Mouse (Mus musculus): ENCODE data around the gene Cdh4. TPM values are rescaled to one million over a fixed set of nuclear protein-coding genes. Genes with fewer than 3 reads are reported as not detected.
A peak's percentile ranks its signal among the peaks of the same experiment; 100 is the strongest.

Cdh4 gene
- polyA plus RNA-seq, 1 experiment from 2014 or later = 8.5 TPM

DNA sequence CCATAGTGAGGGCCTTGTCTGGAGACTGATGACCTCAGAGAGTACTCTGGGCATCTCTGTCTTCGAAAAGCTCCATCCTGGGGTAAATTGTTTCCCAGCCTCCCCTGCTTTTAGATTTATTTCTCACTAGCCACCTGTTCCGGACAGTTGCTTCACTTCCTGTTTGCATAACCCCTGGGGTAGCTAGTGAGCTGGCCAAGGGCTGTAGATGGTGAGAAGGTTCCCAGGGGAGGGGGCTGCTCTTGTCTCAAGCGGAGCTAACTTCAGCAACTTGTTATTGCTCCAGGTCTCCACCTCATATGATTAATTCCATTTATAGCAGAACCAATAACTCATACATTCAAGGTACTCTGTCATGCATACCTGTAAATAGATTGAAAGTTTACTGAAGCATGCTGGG is 16.6 kb upstream of the Cdh4 start:
- Histone ChIP-seq H3K9ac (ENCODE audit: low read length) (no peak overlapping the region), H3K27me3 (ENCODE audit: control insufficient read depth, insufficient read depth, low read length) (no peaks in the 10 kb centered on the region), H3K4me1 (ENCODE audit: control insufficient read depth, insufficient read depth, low read length) (no peaks in the 10 kb centered on the region), H3K27ac (ENCODE audit: low read depth, low read length) (no peak overlapping the region), H3K9me3 (ENCODE audit: control insufficient read depth, low read length) (no peaks in the 10 kb centered on the region), H3K4me2 (no peak overlapping the region), H3K4me3 (ENCODE audit: low read depth, low read length) (no peak overlapping the region), H3K36me3 (ENCODE audit: control insufficient read depth, insufficient read depth, low read length) (no peaks in the 10 kb centered on the region)
- 72% methylated on average over 3 of the region's 3 CpGs for WGBS
- ATAC-seq (ENCODE audit: low FRiP score) = no peak
- no peak for DNase-seq (ENCODE audit: low spot score, missing footprints)

DNA sequence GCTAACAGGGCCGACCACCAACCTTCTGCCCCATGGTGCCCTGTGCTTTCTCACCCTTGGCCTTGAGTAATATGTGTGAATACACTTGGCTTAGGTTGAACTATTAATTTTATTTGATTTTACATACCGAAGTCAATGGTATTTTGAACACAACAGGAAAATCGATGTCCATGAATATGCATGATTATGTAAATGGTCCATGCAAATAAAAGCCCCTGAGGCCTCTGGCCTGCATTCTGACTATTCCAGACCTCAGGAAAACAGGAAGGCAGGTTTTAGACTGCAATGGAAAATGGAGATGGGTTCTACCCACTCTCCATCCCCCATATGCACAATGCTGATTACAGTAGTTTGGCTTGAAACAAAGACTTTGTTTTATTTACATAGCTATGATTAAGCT is 13.3 kb upstream of the Cdh4 start:
- H3K4me1 ChIP-seq (ENCODE audit: control insufficient read depth, insufficient read depth, low read length) = no peaks in the 10 kb centered on the region
- H3K36me3 ChIP-seq (ENCODE audit: control insufficient read depth, insufficient read depth, low read length) = no peaks in the 10 kb centered on the region
- no peak overlapping the region for H3K27ac ChIP-seq (ENCODE audit: low read depth, low read length)
- DNase-seq (ENCODE audit: low spot score, missing footprints) (no peak), ATAC-seq (ENCODE audit: low FRiP score) (no peak)
- WGBS = 81% methylated on average over 3 of the region's 3 CpGs
- no peak overlapping the region for H3K9ac ChIP-seq (ENCODE audit: low read length)
- H3K4me3 ChIP-seq (ENCODE audit: low read depth, low read length) = no peak overlapping the region
- H3K9me3 ChIP-seq (ENCODE audit: control insufficient read depth, low read length) = no peaks in the 10 kb centered on the region
- no peak overlapping the region for H3K4me2 ChIP-seq
- H3K27me3 ChIP-seq (ENCODE audit: control insufficient read depth, insufficient read depth, low read length) = no peaks in the 10 kb centered on the region

DNA sequence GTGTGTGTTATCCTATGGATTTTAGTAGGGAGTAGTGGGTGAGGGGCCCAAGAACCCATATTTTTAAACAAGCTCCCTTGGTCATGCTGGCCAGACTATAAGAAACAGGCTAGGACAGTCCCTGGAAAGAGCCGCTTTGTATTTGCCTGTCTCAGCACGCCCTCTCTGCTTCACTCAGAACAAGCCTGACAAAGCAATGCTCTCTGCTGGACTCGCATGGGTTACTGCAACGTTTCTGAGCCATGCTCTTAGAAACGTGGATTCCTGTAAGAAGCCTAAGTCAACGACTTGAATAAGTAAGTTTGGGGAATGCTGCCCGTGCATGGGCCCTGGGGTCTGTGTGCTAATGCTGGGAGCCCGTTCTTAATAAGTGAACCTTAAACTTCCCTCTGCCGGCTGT is 2.1 kb upstream of the Cdh4 start:
- 22% methylated on average over 9 of the region's 9 CpGs for WGBS

DNA sequence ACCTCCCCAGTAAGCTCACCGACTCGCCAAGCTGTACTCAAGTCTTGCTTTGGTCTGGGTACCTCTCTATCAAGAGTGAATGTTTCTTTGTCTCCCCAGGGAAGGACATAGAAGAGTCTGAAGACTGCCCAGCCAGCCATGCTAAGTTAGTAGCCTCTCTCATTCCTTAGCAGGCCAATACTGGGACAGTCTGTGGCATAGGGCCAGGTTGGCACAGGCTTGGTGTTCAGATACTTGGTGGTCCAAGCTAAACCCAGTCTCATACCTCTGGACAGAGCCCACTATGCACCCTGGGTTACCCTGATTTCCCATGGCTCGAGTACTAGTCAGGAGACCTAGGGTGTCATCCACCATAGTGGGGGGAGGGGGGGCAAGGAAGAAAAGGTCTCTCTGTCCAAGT is 1.1 kb upstream of the Cdh4 start:
- 70% methylated on average over 3 of the region's 3 CpGs for WGBS
- H3K4me3 ChIP-seq (ENCODE audit: low read depth, low read length) = no peak overlapping the region
- H3K9ac ChIP-seq (ENCODE audit: low read length) = no peak overlapping the region
- no peak overlapping the region for H3K4me2 ChIP-seq
- H3K36me3 ChIP-seq (ENCODE audit: control insufficient read depth, insufficient read depth, low read length) = no peaks in the 10 kb centered on the region
- ATAC-seq (ENCODE audit: low FRiP score) = no peak
- H3K9me3 ChIP-seq (ENCODE audit: control insufficient read depth, low read length) = no peaks in the 10 kb centered on the region
- H3K27me3 ChIP-seq (ENCODE audit: control insufficient read depth, insufficient read depth, low read length) = peaks cover 17% of the 10 kb centered on the region
- DNase-seq (ENCODE audit: low spot score, missing footprints) = no peak
- peaks cover 10% of the 10 kb centered on the region for H3K4me1 ChIP-seq (ENCODE audit: control insufficient read depth, insufficient read depth, low read length)
- no peak overlapping the region for H3K27ac ChIP-seq (ENCODE audit: low read depth, low read length)

More for the DNA sequence above, 2.1 kb upstream of the Cdh4 start:
- Histone ChIP-seq H3K27me3 (ENCODE audit: control insufficient read depth, insufficient read depth, low read length) (peaks cover 17% of the 10 kb centered on the region), H3K4me2 (no peak overlapping the region), H3K9ac (ENCODE audit: low read length) (no peak overlapping the region), H3K4me3 (ENCODE audit: low read depth, low read length) (no peak overlapping the region), H3K4me1 (ENCODE audit: control insufficient read depth, insufficient read depth, low read length) (peaks cover 10% of the 10 kb centered on the region), H3K36me3 (ENCODE audit: control insufficient read depth, insufficient read depth, low read length) (no peaks in the 10 kb centered on the region), H3K27ac (ENCODE audit: low read depth, low read length) (no peak overlapping the region), H3K9me3 (ENCODE audit: control insufficient read depth, low read length) (no peaks in the 10 kb centered on the region)
- DNase-seq (ENCODE audit: low spot score, missing footprints) (no peak), ATAC-seq (ENCODE audit: low FRiP score) (no peak)

DNA sequence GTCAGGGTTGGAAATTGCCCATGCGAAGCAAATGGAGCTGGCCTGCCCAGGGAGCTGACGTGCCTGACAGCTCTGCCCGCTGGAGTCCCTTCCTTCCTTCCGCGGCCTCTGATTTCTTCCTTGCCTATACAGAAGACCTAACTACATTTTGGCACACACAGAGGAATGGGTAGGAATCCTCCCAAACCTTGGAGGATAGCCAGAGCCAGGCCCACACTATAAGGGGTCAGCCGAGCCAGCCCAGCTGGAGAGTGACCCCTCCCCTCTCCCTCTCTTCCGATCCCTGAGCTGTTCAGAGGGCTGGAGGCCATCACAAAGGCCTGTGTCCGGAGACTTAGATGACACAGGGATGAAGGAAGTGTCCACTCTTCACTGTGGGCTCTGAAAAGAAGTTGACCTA is 514 bp upstream of the Cdh4 start:
- peaks cover 17% of the 10 kb centered on the region for H3K27me3 ChIP-seq (ENCODE audit: control insufficient read depth, insufficient read depth, low read length)
- no peak overlapping the region for H3K27ac ChIP-seq (ENCODE audit: low read depth, low read length)
- peak overlapping the region; percentile 93 for H3K4me2 ChIP-seq
- H3K4me3 ChIP-seq (ENCODE audit: low read depth, low read length) = no peak overlapping the region
- ATAC-seq (ENCODE audit: low FRiP score) = peak; percentile 44
- 5% methylated on average over 8 of the region's 8 CpGs for WGBS
- H3K4me1 ChIP-seq (ENCODE audit: control insufficient read depth, insufficient read depth, low read length) = peaks cover 10% of the 10 kb centered on the region
- no peaks in the 10 kb centered on the region for H3K36me3 ChIP-seq (ENCODE audit: control insufficient read depth, insufficient read depth, low read length)
- DNase-seq (ENCODE audit: low spot score, missing footprints) = no peak
- H3K9me3 ChIP-seq (ENCODE audit: control insufficient read depth, low read length) = no peaks in the 10 kb centered on the region
- peak overlapping the region; percentile 77 for H3K9ac ChIP-seq (ENCODE audit: low read length)

DNA sequence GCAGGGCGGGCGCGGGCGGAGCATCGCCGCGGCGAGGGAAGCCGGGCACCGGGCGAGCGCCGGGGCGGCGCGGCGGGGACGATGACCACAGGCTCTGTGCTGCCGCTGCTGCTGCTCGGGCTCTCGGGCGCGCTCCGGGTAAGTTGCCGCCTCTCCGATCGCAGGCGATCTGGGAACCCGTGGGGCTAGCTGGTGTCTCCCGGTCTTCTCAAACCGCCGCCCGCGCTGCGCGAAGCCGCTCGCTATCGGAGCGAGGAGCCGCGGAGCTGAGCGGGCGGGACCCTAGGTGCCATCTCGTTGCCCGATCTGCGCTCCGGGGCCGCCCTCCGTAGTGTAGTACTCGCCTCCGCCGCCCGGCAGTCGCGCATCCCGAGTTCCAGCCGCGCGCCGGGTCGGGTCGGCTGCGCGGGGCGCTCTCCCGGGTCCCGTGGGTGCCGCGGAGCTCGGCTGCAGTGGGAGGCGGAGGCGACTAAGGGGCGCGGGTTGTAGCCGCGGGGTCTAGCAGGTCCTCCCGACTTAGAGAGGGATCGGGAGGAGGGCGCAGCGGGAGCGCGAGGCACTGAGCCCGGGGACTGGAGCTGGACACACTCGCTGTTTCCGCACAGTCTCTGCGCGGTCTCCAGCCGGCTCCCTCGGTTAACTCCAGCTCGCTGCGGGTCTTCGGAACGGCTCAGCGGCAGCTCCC is 452 bp downstream of the Cdh4 start:
- under 1% methylated on average over 92 of the region's 95 CpGs for WGBS
- peak overlapping the region; percentile 51 for H3K27ac ChIP-seq (ENCODE audit: low read depth, low read length)
- peaks cover 10% of the 10 kb centered on the region for H3K4me1 ChIP-seq (ENCODE audit: control insufficient read depth, insufficient read depth, low read length)
- H3K4me3 ChIP-seq (ENCODE audit: low read depth, low read length) = peak overlapping the region; percentile 73
- ATAC-seq (ENCODE audit: low FRiP score) (peak; percentile 79), DNase-seq (ENCODE audit: low spot score, missing footprints) (peak; percentile 98)
- H3K27me3 ChIP-seq (ENCODE audit: control insufficient read depth, insufficient read depth, low read length) = peaks cover 17% of the 10 kb centered on the region
- H3K36me3 ChIP-seq (ENCODE audit: control insufficient read depth, insufficient read depth, low read length) = no peaks in the 10 kb centered on the region
- H3K9ac ChIP-seq (ENCODE audit: low read length) = peak overlapping the region; percentile 77
- no peaks in the 10 kb centered on the region for H3K9me3 ChIP-seq (ENCODE audit: control insufficient read depth, low read length)
- H3K4me2 ChIP-seq = peak overlapping the region; percentile 93

DNA sequence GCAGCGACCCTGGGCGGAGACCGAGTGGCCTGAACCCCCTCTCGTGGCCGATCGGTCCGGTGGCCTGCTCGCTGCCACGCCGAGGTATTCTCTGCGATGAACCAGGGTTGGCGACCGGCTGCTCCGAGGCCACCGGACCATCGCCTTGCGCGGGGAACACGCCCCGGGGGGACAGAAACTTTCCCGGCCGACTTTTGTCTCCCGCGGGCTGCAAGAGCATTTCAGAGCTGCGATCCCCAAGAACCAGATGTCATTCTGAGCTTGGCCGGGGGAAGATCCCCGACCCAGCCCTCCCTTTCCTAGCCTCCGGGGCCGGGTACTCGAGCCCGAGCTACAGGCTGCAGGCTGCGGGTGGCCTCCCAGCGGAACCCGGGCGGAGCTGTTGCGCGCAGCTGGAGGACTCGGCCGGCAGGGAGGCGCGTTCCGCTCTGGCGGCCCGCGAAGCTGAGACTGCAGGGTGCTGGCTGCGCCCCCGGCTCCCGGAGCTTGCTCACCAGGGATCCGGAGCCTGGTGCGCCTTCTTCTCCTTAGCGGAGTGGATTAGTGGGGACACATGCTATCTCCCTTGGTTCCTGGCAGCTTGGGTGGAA is 1.1 kb downstream of the Cdh4 start:
- Histone ChIP-seq H3K27me3 (ENCODE audit: control insufficient read depth, insufficient read depth, low read length) (peaks cover 17% of the 10 kb centered on the region), H3K36me3 (ENCODE audit: control insufficient read depth, insufficient read depth, low read length) (no peaks in the 10 kb centered on the region), H3K4me3 (ENCODE audit: low read depth, low read length) (peak overlapping the region; percentile 73), H3K9me3 (ENCODE audit: control insufficient read depth, low read length) (no peaks in the 10 kb centered on the region), H3K4me1 (ENCODE audit: control insufficient read depth, insufficient read depth, low read length) (peaks cover 10% of the 10 kb centered on the region), H3K4me2 (peak overlapping the region; percentile 93), H3K27ac (ENCODE audit: low read depth, low read length) (no peak overlapping the region), H3K9ac (ENCODE audit: low read length) (peak overlapping the region; percentile 77)
- ATAC-seq (ENCODE audit: low FRiP score) (peak; percentile 50), DNase-seq (ENCODE audit: low spot score, missing footprints) (no peak)
- WGBS = under 1% methylated on average over 51 of the region's 51 CpGs

DNA sequence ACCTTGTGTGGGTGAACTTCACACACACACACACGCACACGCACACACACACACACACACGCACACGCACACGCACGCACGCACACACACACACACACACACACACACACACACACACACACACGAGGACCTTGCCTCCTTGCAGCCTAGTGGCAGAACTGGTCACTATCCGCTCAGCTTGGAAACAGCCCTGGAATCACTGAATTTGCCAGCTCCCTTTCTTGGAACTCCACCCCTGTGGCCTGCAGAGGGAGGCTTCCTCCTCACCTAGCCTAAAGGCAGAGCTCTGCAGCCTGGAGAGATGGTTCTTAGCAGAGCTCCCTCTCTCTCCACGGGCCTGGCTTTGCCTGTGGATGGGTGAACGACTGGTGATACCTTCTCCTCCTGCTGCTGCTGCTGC is 1.7 kb downstream of the Cdh4 start:
- DNase-seq (ENCODE audit: low spot score, missing footprints) (peak; percentile 90), ATAC-seq (ENCODE audit: low FRiP score) (no peak)
- H3K27ac ChIP-seq (ENCODE audit: low read depth, low read length) = no peak overlapping the region
- peaks cover 10% of the 10 kb centered on the region for H3K4me1 ChIP-seq (ENCODE audit: control insufficient read depth, insufficient read depth, low read length)
- peak overlapping the region; percentile 73 for H3K4me3 ChIP-seq (ENCODE audit: low read depth, low read length)
- no peaks in the 10 kb centered on the region for H3K36me3 ChIP-seq (ENCODE audit: control insufficient read depth, insufficient read depth, low read length)
- 8% methylated on average over 11 of the region's 11 CpGs for WGBS
- H3K27me3 ChIP-seq (ENCODE audit: control insufficient read depth, insufficient read depth, low read length) = peaks cover 17% of the 10 kb centered on the region
- H3K4me2 ChIP-seq = peak overlapping the region; percentile 93
- H3K9ac ChIP-seq (ENCODE audit: low read length) = no peak overlapping the region; the same call in 1 of the 2 replicates
- no peaks in the 10 kb centered on the region; the same call in 1 of the 2 replicates for H3K9me3 ChIP-seq (ENCODE audit: control insufficient read depth, low read length)

DNA sequence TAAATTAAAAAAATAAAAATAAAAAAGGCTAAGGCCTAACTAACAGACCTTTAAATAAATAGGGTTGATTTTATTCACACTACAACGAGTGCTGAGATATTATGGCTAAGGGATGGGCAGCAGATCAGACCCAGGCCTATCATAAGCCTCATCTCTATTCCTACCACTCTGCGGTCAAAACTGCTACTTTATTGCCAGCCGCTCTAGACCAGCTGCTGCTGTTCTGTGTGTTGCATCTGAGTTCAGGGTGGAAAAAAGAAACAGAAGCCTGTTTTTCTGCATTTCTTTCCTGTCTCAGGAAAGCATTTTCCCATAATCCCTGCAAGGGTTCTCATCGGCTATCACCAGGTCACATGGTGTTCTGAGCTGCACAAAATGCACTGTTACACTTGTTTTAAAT is 6.0 kb downstream of the Cdh4 start:
- Histone ChIP-seq H3K36me3 (ENCODE audit: control insufficient read depth, insufficient read depth, low read length) (no peaks in the 10 kb centered on the region), H3K9me3 (ENCODE audit: control insufficient read depth, low read length) (no peaks in the 10 kb centered on the region; the same call in 1 of the 2 replicates), H3K27me3 (ENCODE audit: control insufficient read depth, insufficient read depth, low read length) (peaks cover 7% of the 10 kb centered on the region; the same call in 1 of the 2 replicates), H3K4me3 (ENCODE audit: low read depth, low read length) (no peak overlapping the region), H3K27ac (ENCODE audit: low read depth, low read length) (no peak overlapping the region), H3K4me2 (no peak overlapping the region), H3K9ac (ENCODE audit: low read length) (no peak overlapping the region), H3K4me1 (ENCODE audit: control insufficient read depth, insufficient read depth, low read length) (peaks cover 4% of the 10 kb centered on the region)
- ATAC-seq (ENCODE audit: low FRiP score) (no peak), DNase-seq (ENCODE audit: low spot score, missing footprints) (peak; percentile 67)
- WGBS = 91% methylated on average over 4 of the region's 4 CpGs
